Mouse (Mus musculus) ES-Bruce4 (cell line): ENCODE measurements around the gene Hsd3b2. TPM values are rescaled to one million over a fixed set of nuclear protein-coding genes. Genes with fewer than 3 reads are reported as not detected.

Experiments
- H3K27ac ChIP-seq: 2 replicates; pipeline ENCODE4 v1.5.1; 2012; ENCODE audit warnings: low read length, inconsistent platforms; ENCODE audit not compliant: insufficient read depth
- H3K27me3 ChIP-seq: 2 replicates; pipeline ENCODE4 v1.6.1; 2012; ENCODE audit warnings: mild to moderate bottlenecking, low read length, inconsistent platforms; ENCODE audit not compliant: control insufficient read depth, poor library complexity, insufficient read depth, severe bottlenecking
- H3K36me3 ChIP-seq: 2 replicates; pipeline ENCODE4 v1.6.1; 2012; ENCODE audit warnings: inconsistent platforms, mild to moderate bottlenecking, low read length, moderate library complexity; ENCODE audit not compliant: control insufficient read depth, poor library complexity, insufficient read depth, severe bottlenecking
- H3K4me1 ChIP-seq: one replicate; pipeline ENCODE4 v1.8.1; 2011; ENCODE audit warnings: low read length; ENCODE audit not compliant: control insufficient read depth, insufficient read depth
- H3K4me3 ChIP-seq: 2 replicates; pipeline ENCODE4 v1.5.1; 2011; ENCODE audit warnings: low read depth, mild to moderate bottlenecking, low read length
- H3K9ac ChIP-seq: 2 replicates; pipeline ENCODE4 v1.6.1; 2012; ENCODE audit warnings: low read depth, mild to moderate bottlenecking, inconsistent platforms; ENCODE audit not compliant: poor library complexity, severe bottlenecking
- H3K9me3 ChIP-seq: replicated peaks from 2 replicates; pipeline ENCODE4 v1.6.1; 2012; ENCODE audit warnings: mild to moderate bottlenecking, low read length, inconsistent platforms; ENCODE audit not compliant: control insufficient read depth, poor library complexity, insufficient read depth, severe bottlenecking
- CTCF ChIP-seq: IDR thresholded peaks from one replicate; pipeline ENCODE4 v1.8.1; 2011; ENCODE audit warnings: low read depth, low read length
- EP300 ChIP-seq: IDR thresholded peaks from 2 replicates; pipeline ENCODE4 v1.6.1; 2011; ENCODE audit warnings: low read depth, low read length; ENCODE audit not compliant: insufficient read depth
- POLR2A ChIP-seq: IDR thresholded peaks from one replicate; pipeline ENCODE4 v1.8.1; 2011; ENCODE audit warnings: low read length; ENCODE audit not compliant: insufficient read depth
- polyA plus RNA-seq: library from polyadenylated mRNA; stranded (reverse); fragments of >200 nt; gene quantifications from 2 replicates; pipeline ENCODE4 v1.2.4, GENCODE M21; 2011; ENCODE audit warnings: low read depth; ENCODE audit not compliant: missing spikeins, insufficient read depth, insufficient read length

Gene Hsd3b2
- polyA plus RNA-seq, 1 experiment, result 0.34 TPM

GRCm38 (mm10) chr3:98726281-98726680, 1.9 kb upstream of the Hsd3b2 start:
- H3K4me3 ChIP-seq, result no peak overlapping the region
- no peaks in the 10 kb centered on the region for H3K4me1 ChIP-seq
- H3K27ac ChIP-seq, result no peak overlapping the region
- no peaks in the 10 kb centered on the region for H3K36me3 ChIP-seq
- no peak overlapping the region for H3K9ac ChIP-seq
- H3K9me3 ChIP-seq, result no peaks in the 10 kb centered on the region
- no peaks in the 10 kb centered on the region for H3K27me3 ChIP-seq
- TF ChIP-seq CTCF (no peak), EP300 (no peak), POLR2A (no peak)

GRCm38 (mm10) chr3:98720740-98721139, 3.6 kb downstream of the Hsd3b2 start:
- no peaks in the 10 kb centered on the region for H3K9me3 ChIP-seq
- H3K27ac ChIP-seq, result no peak overlapping the region
- H3K4me1 ChIP-seq, result no peaks in the 10 kb centered on the region
- H3K36me3 ChIP-seq, result no peaks in the 10 kb centered on the region
- TF ChIP-seq EP300, result no peak
- no peak for TF ChIP-seq CTCF
- TF ChIP-seq POLR2A, result no peak
- H3K27me3 ChIP-seq, result no peaks in the 10 kb centered on the region
- no peak overlapping the region for H3K4me3 ChIP-seq
- H3K9ac ChIP-seq, result no peak overlapping the region

- Histone ChIP-seq H3K4me1 (no peaks in the 10 kb centered on the region), H3K27ac (no peak overlapping the region), H3K27me3 (no peaks in the 10 kb centered on the region), H3K36me3 (no peaks in the 10 kb centered on the region), H3K9ac (no peak overlapping the region), H3K4me3 (no peak overlapping the region), H3K9me3 (no peaks in the 10 kb centered on the region)
- TF ChIP-seq EP300 (no peak), CTCF (no peak), POLR2A (no peak)
These were observed 41.9 kb downstream of the Hsd3b2 start for GRCm38 (mm10) chr3:98682401-98682800.

GRCm38 (mm10) chr3:98680786-98681185, 43.6 kb downstream of the Hsd3b2 start:
- H3K9me3 ChIP-seq, result no peaks in the 10 kb centered on the region
- no peaks in the 10 kb centered on the region for H3K4me1 ChIP-seq
- no peaks in the 10 kb centered on the region for H3K36me3 ChIP-seq
- TF ChIP-seq POLR2A, result no peak
- no peak for TF ChIP-seq EP300
- no peak for TF ChIP-seq CTCF
- H3K27me3 ChIP-seq, result no peaks in the 10 kb centered on the region
- H3K4me3 ChIP-seq, result no peak overlapping the region
- no peak overlapping the region for H3K9ac ChIP-seq
- no peak overlapping the region for H3K27ac ChIP-seq

Other genes with a start within 250 kb of the Hsd3b2 start
- gene Hsd3b4, start 214.0 kb downstream of the Hsd3b2 start, polyA plus RNA-seq, result not detected in 2 replicates
- not detected in 2 replicates for gene Gm10681, start 135.7 kb downstream of the Hsd3b2 start, polyA plus RNA-seq
- not detected in 2 replicates for gene Hsd3b5, start 94.3 kb downstream of the Hsd3b2 start, polyA plus RNA-seq
- 0.23 and 0.25 TPM in 2 replicates for gene Hsd3b3, start 38.6 kb upstream of the Hsd3b2 start, polyA plus RNA-seq
- gene Hsd3b6, start 89.9 kb upstream of the Hsd3b2 start, polyA plus RNA-seq, result not detected in 2 replicates
- not detected in 2 replicates for gene Hsd3b1, start 135.3 kb upstream of the Hsd3b2 start, polyA plus RNA-seq
- gene Hao2, start 168.7 kb upstream of the Hsd3b2 start, polyA plus RNA-seq, result not detected in 2 replicates